Mouse (Mus musculus): ENCODE data around the gene Iqgap1. TPM values are rescaled to one million over a fixed set of nuclear protein-coding genes. Genes with fewer than 3 reads are reported as not detected.

The Iqgap1 gene
- polyA plus RNA-seq, 1 experiment from 2014 or later: 95.3 TPM

GRCm38 (mm10) chr7:80666198-80666915 lies 159.4 kb downstream of the Iqgap1 start:
- WGBS: 41% methylated on average over 10 of the region's 10 CpGs
- Histone ChIP-seq H3K4me1 (peaks cover 25% of the 10 kb centered on the region), H3K36me3 (peaks cover 2% of the 10 kb centered on the region; the same call in 1 of the 2 replicates), H3K9me3 (replicated peaks) (no peaks in the 10 kb centered on the region), H3K4me3 (replicated peaks) (no peak overlapping the region), H3K27me3 (no peaks in the 10 kb centered on the region), H3K4me2 (no peak overlapping the region), H3K9ac (no peak overlapping the region), H3K27ac (peak overlapping the region; percentile 75)
- peak; percentile 76 for ATAC-seq (replicated peaks; ENCODE audit: low FRiP score)

Other genes starting within 250 kb of the Iqgap1 start
- gene Crtc3, start 137.1 kb downstream of the Iqgap1 start, polyA plus RNA-seq (2015; fragmentation: Nextera tagmentation; extraction: Ambion mirVana): 20.6 and 21.9 TPM in 2 replicates
- 2.8 and 2.9 TPM in 2 replicates for gene Zscan2, start 34.9 kb upstream of the Iqgap1 start, polyA plus RNA-seq (2015; fragmentation: Nextera tagmentation; extraction: Ambion mirVana)
- gene Wdr73, start 75.3 kb upstream of the Iqgap1 start, polyA plus RNA-seq (2015; fragmentation: Nextera tagmentation; extraction: Ambion mirVana): 36.7 and 37.5 TPM in 2 replicates
- gene Nmb, start 79.1 kb upstream of the Iqgap1 start, polyA plus RNA-seq (2015; fragmentation: Nextera tagmentation; extraction: Ambion mirVana): 8.2 and 10.0 TPM in 2 replicates
- 217 and 223 TPM in 2 replicates for gene Sec11a, start 121.8 kb upstream of the Iqgap1 start, polyA plus RNA-seq (2015; fragmentation: Nextera tagmentation; extraction: Ambion mirVana)
- 14.1 and 16.2 TPM in 2 replicates for gene Zfp592, start 167.7 kb upstream of the Iqgap1 start, polyA plus RNA-seq (2015; fragmentation: Nextera tagmentation; extraction: Ambion mirVana)
- 0.42 and 0.54 TPM in 2 replicates for gene Alpk3, start 231.6 kb upstream of the Iqgap1 start, polyA plus RNA-seq (2015; fragmentation: Nextera tagmentation; extraction: Ambion mirVana)